Mouse (Mus musculus) kidney, adult 2 months (tissue): ENCODE data around the gene Galm. TPM values are rescaled to one million over a fixed set of nuclear protein-coding genes. Genes with fewer than 3 reads are reported as not detected.

Source experiments
- DNase-seq: peaks from one replicate; pipeline ENCODE4 v3.0.0; 2021
- H3K27ac ChIP-seq: fragments of 200-500 bp; 2 replicates; pipeline ENCODE4 v1.5.1; 2012; ENCODE audit warnings: low read depth, low read length, control low read depth, inconsistent platforms; ENCODE audit not compliant: insufficient read depth
- H3K27me3 ChIP-seq: fragments of 200-500 bp; replicated peaks from 2 replicates; pipeline ENCODE4 v1.6.1; 2012; ENCODE audit warnings: mild to moderate bottlenecking, moderate library complexity, low read length, inconsistent platforms; ENCODE audit not compliant: control insufficient read depth, insufficient read depth
- H3K36me3 ChIP-seq: fragments of 200-500 bp; 2 replicates; pipeline ENCODE4 v1.6.1; 2012; ENCODE audit warnings: mild to moderate bottlenecking, moderate library complexity, low read length, inconsistent platforms; ENCODE audit not compliant: control insufficient read depth, insufficient read depth
- H3K4me1 ChIP-seq: fragments of 200-500 bp; 2 replicates; pipeline ENCODE4 v1.6.1; 2011; ENCODE audit warnings: low read length; ENCODE audit not compliant: control insufficient read depth, insufficient read depth
- H3K4me3 ChIP-seq: fragments of 200-500 bp; 2 replicates; pipeline ENCODE4 v1.5.1; 2011; ENCODE audit warnings: mild to moderate bottlenecking, low read depth, low read length, control low read depth; ENCODE audit not compliant: insufficient read depth
- CTCF ChIP-seq: fragments of 200-500 bp; conservative IDR thresholded peaks from 2 replicates; pipeline ENCODE4 v1.5.1; 2011; ENCODE audit warnings: low read depth, mild to moderate bottlenecking, control low read depth, low read length, moderate library complexity, mixed read lengths; ENCODE audit not compliant: insufficient read depth, insufficient read length
- POLR2A ChIP-seq: fragments of 200-500 bp; IDR thresholded peaks from one replicate; pipeline ENCODE4 v1.6.1; 2011; ENCODE audit warnings: low read depth, low read length, control low read depth
- WGBS: fragments of 180-500 bp; shearing (Covaris S2); methylation state at CpG from one replicate; pipeline ENCODE4 v1.1.7; 2018; 5-methylcytosine and 5-hydroxymethylcytosine counted together
- polyA plus RNA-seq: library from polyadenylated mRNA; depleted of rRNA; stranded (reverse); fragments of >200 nt; gene quantifications from 2 replicates; pipeline ENCODE4 v1.2.3, GENCODE M21; 2012

The Galm gene
- polyA plus RNA-seq, 1 experiment = 124 TPM

DNA sequence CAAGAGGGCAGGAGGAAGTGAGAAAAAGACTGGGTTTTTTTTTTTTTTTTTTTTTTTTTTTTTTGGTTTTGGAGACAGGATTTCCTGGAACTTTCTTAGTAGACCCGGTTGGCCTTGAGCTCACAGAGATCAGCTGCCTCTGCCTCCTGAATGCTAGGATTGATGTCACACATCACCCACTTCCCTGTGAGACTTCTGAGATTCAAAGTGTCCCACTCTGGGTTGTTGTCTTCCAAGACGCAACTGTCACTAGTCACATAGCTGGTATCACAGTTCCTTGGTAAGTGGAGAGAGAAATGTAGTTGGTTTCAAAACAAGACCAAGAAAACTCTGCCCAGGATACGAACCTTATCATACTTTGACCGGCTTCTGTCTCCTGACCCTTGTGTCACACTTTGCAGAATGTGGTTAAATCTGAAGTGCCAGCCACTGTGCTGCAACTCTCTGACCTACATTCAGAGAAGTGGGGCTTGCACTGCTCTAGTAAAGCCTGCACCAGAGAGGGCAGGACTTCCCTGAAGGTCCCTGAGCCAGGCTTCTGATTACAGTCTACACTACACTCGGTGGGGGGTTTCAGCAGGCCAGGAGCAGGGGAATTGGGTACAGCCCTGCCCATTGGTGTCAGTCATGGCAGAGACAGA is 14.5 kb upstream of the Galm start:
- H3K27me3 ChIP-seq = no peaks in the 10 kb centered on the region
- no peak overlapping the region for H3K27ac ChIP-seq

DNA sequence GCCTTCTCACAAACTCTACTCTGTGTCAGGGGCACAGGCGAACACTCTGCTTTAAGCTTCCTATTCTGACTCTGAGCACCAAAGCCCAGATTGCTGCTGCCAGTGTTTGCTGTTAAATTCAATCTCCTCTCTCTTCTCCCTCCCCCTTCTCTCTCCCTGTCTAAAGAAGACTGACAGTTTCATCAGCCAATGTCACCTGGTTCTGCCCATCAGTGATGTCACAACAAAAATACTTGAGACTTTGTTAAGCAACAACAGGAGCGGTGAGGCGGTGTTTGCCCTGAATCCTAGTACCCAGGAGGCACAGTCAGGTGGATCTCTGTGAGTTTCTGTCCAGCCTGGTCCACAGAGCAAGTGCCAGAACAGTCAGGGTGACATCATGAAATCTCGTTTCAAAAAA is 13.8 kb upstream of the Galm start:
- H3K4me3 ChIP-seq = no peak overlapping the region
- 99% methylated on average over 4 of the region's 4 CpGs for WGBS
- DNase-seq = no peak
- no peak for TF ChIP-seq CTCF
- no peak for TF ChIP-seq POLR2A
- H3K36me3 ChIP-seq = no peaks in the 10 kb centered on the region
- H3K4me1 ChIP-seq = no peaks in the 10 kb centered on the region
- H3K27ac ChIP-seq = no peak overlapping the region
- H3K27me3 ChIP-seq = no peaks in the 10 kb centered on the region

More for the DNA sequence above, 14.5 kb upstream of the Galm start:
- WGBS = 49% methylated on average over 5 of the region's 5 CpGs
- DNase-seq = no peak
- TF ChIP-seq POLR2A (no peak), CTCF (no peak)
- H3K4me3 ChIP-seq = no peak overlapping the region
- H3K36me3 ChIP-seq = no peaks in the 10 kb centered on the region
- H3K4me1 ChIP-seq = no peaks in the 10 kb centered on the region

- 67% methylated on average over 3 of the region's 3 CpGs for WGBS
- DNase-seq = no peak
- TF ChIP-seq CTCF (no peak), POLR2A (no peak)
- H3K27me3 ChIP-seq = no peaks in the 10 kb centered on the region
- no peak overlapping the region for H3K4me3 ChIP-seq
- H3K27ac ChIP-seq = no peak overlapping the region
- H3K4me1 ChIP-seq = peaks cover 3% of the 10 kb centered on the region; the same call in 1 of the 2 replicates
- H3K36me3 ChIP-seq = no peaks in the 10 kb centered on the region
These were observed 6.9 kb upstream of the Galm start for GRCm38 (mm10) chr17:80120396-80120795.

GRCm38 (mm10) chr17:80121833-80122232 is 5.4 kb upstream of the Galm start:
- Histone ChIP-seq H3K27ac (no peak overlapping the region), H3K4me3 (no peak overlapping the region), H3K36me3 (no peaks in the 10 kb centered on the region), H3K27me3 (no peaks in the 10 kb centered on the region), H3K4me1 (peaks cover 6% of the 10 kb centered on the region)
- DNase-seq = no peak
- WGBS = 65% methylated on average over 1 of the region's 1 CpGs
- no peak for TF ChIP-seq POLR2A
- TF ChIP-seq CTCF = no peak

DNA sequence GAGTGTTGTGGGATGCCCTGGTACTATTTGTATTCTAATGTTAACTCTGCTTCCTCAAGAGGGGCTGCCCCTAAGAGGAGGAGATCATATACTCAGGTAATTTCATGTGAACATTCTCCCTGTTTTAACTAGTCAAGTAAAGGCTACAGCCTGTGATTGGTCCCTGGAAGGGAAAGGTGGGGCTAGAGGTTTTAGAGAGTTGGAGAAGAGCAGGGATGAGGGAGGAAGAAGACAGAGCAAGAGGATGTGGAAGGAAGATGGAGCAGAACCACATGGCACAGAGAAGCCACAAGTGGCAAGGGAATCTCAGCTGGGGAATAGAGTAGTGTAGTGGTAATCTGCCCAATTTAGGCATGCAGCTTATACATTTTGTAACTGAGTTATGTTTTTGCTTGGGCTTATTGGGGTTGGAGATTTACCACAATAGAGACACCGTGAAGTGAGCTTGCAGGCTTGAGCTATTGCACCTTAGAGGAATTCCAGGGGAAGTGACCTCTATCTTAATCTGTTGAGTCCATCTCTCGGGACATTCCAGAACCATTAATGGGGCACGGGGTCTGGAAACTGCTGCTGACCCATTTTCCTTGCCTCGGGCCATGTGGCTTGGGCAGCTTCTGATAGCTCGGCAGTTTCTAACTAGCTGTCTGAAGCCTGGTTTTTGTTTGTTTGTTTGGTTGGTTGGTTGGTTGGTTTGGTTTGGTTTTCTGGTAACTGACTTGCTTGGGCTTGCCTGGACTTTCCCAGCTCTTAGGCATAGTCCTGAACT is 2.1 kb upstream of the Galm start:
- peaks cover 16% of the 10 kb centered on the region for H3K4me1 ChIP-seq
- DNase-seq = peak; percentile 42
- TF ChIP-seq POLR2A (no peak), CTCF (no peak)
- H3K36me3 ChIP-seq = no peaks in the 10 kb centered on the region
- no peaks in the 10 kb centered on the region for H3K27me3 ChIP-seq
- H3K27ac ChIP-seq = no peak overlapping the region; the same call in 1 of the 2 replicates
- 55% methylated on average over 5 of the region's 5 CpGs for whole genome bisulfite sequencing
- no peak overlapping the region for H3K4me3 ChIP-seq

- TF ChIP-seq CTCF (no peak), POLR2A (no peak)
- WGBS = 91% methylated on average over 6 of the region's 6 CpGs
- no peak overlapping the region for H3K4me3 ChIP-seq
- H3K27me3 ChIP-seq = no peaks in the 10 kb centered on the region
- H3K36me3 ChIP-seq = no peaks in the 10 kb centered on the region
- no peak for DNase-seq
- no peak overlapping the region for H3K27ac ChIP-seq
- peaks cover 22% of the 10 kb centered on the region for H3K4me1 ChIP-seq
These were observed 1.1 kb upstream of the Galm start for GRCm38 (mm10) chr17:80126166-80126565.

- Histone ChIP-seq H3K4me3 (peak overlapping the region; percentile 70), H3K4me1 (peaks cover 27% of the 10 kb centered on the region), H3K27me3 (no peaks in the 10 kb centered on the region), H3K36me3 (no peaks in the 10 kb centered on the region), H3K27ac (peak overlapping the region; percentile 97)
- WGBS = 48% methylated on average over 13 of the region's 13 CpGs
- DNase-seq = peak; percentile 37
- no peak for TF ChIP-seq CTCF
- no peak for TF ChIP-seq POLR2A
These were observed 1.3 kb downstream of the Galm start for GRCm38 (mm10) chr17:80128476-80128990.
